Mouse (Mus musculus) WW6 (cell line): ENCODE data around the gene Hint1.
A peak's percentile ranks its signal among the peaks of the same experiment; 100 is the strongest.
"Not testable (repeated sequence)": the region's sequence is repeated elsewhere in the genome, so short reads cannot be mapped to it uniquely, and the experiment has no call there.

Experiments used
- DNase-seq: peaks from one replicate; pipeline ENCODE4 v3.0.0-alpha.2; 2013; ENCODE audit warnings: low read depth, low spot score

The Hint1 gene

GRCm38 (mm10) chr11:54894589-54894988 lies 28.4 kb downstream of the Hint1 start:
- no peak for DNase-seq

- DNase-seq, result not testable (repeated sequence)
These were observed 30.5 kb downstream of the Hint1 start for GRCm38 (mm10) chr11:54896646-54897045.

GRCm38 (mm10) chr11:54897470-54897869 lies 31.3 kb downstream of the Hint1 start:
- DNase-seq, result no peak

GRCm38 (mm10) chr11:54899657-54900056 lies 33.5 kb downstream of the Hint1 start:
- no peak for DNase-seq

GRCm38 (mm10) chr11:54902333-54903323 lies 36.4 kb downstream of the Hint1 start, which contains the start of gene Gpx3:
Gene Gpx3, plus strand, starts transcription at chr11:54902453.
- peak; percentile 42 for DNase-seq

GRCm38 (mm10) chr11:54903339-54903738 lies 37.2 kb downstream of the Hint1 start:
- no peak for DNase-seq

GRCm38 (mm10) chr11:54903940-54904706 lies 37.9 kb downstream of the Hint1 start:
- no peak for DNase-seq

- no peak for DNase-seq
These were observed 38.9 kb downstream of the Hint1 start for GRCm38 (mm10) chr11:54905086-54905485.

GRCm38 (mm10) chr11:54905931-54906330 lies 39.7 kb downstream of the Hint1 start:
- DNase-seq, result no peak

GRCm38 (mm10) chr11:54906466-54906865 lies 40.3 kb downstream of the Hint1 start:
- no peak for DNase-seq

GRCm38 (mm10) chr11:54907259-54907658 lies 41.1 kb downstream of the Hint1 start:
- DNase-seq, result no peak

GRCm38 (mm10) chr11:54909273-54909672 lies 43.1 kb downstream of the Hint1 start:
- DNase-seq, result no peak

- DNase-seq, result no peak
These were observed 44.0 kb downstream of the Hint1 start for GRCm38 (mm10) chr11:54910081-54910665.

GRCm38 (mm10) chr11:54911201-54911600 lies 45.0 kb downstream of the Hint1 start:
- DNase-seq, result no peak

- DNase-seq, result no peak
These were observed 45.7 kb downstream of the Hint1 start for GRCm38 (mm10) chr11:54911671-54912502.

GRCm38 (mm10) chr11:54912503-54913316 lies 46.5 kb downstream of the Hint1 start:
- DNase-seq, result no peak

GRCm38 (mm10) chr11:54913841-54914240 lies 47.7 kb downstream of the Hint1 start:
- DNase-seq, result no peak

GRCm38 (mm10) chr11:54917461-54917860 lies 51.3 kb downstream of the Hint1 start:
- no peak for DNase-seq

GRCm38 (mm10) chr11:54918273-54918672 lies 52.1 kb downstream of the Hint1 start:
- DNase-seq, result no peak
